Mouse (Mus musculus) gastrocnemius, postnatal 36 days (tissue): ENCODE data around the gene Negr1. TPM values are rescaled to one million over a fixed set of nuclear protein-coding genes. Genes with fewer than 3 reads are reported as not detected.

Experiments used
- DNase-seq, 2 experiments: peaks; one replicate each; pipeline ENCODE4 v3.0.0; 2022
- intact Hi-C: fragments of 180-260 bp; cut with DNase I; formaldehyde crosslinking; loops from one replicate; pipeline ENCODE4 v1.15.1; 2025
- total RNA-seq, 2 experiments: library from RNA; stranded (reverse); gene quantifications; 2 replicates each; pipeline ENCODE4 v1.2.3; 2021

Gene Negr1
- total RNA-seq, 2 experiments from 2014 or later = 0.42 to 0.54 TPM

- no peak for DNase-seq
- intact Hi-C loops = no loop called here
Measured at GRCm38 (mm10) chr3:156662553-156662952, 101.0 kb downstream of the Negr1 start.

- intact Hi-C loops = no loop called here
- DNase-seq = no peak
Measured at GRCm38 (mm10) chr3:156672560-156672959, 111.0 kb downstream of the Negr1 start.

GRCm38 (mm10) chr3:156690059-156690605, 128.5 kb downstream of the Negr1 start:
- no peak for DNase-seq
- intact Hi-C loops = no loop called here

- intact Hi-C loops = no loop called here
- DNase-seq = no peak
Measured at GRCm38 (mm10) chr3:156698687-156699086, 137.1 kb downstream of the Negr1 start.

GRCm38 (mm10) chr3:156703241-156703640, 141.6 kb downstream of the Negr1 start:
- intact Hi-C loops = no loop called here
- no peak for DNase-seq

GRCm38 (mm10) chr3:156710240-156710639, 148.6 kb downstream of the Negr1 start:
- intact Hi-C loops = no loop called here
- DNase-seq = no peak

- intact Hi-C loops = no loop called here
- no peak for DNase-seq
Measured at GRCm38 (mm10) chr3:156710693-156711092, 149.1 kb downstream of the Negr1 start.

GRCm38 (mm10) chr3:156736335-156736734, 174.7 kb downstream of the Negr1 start:
- intact Hi-C loops = no loop called here
- no peak for DNase-seq

GRCm38 (mm10) chr3:156739529-156739928, 177.9 kb downstream of the Negr1 start:
- intact Hi-C loops = no loop called here
- no peak for DNase-seq

- intact Hi-C loops = no loop called here
- no peak for DNase-seq
Measured at GRCm38 (mm10) chr3:156743266-156743665, 181.7 kb downstream of the Negr1 start.

GRCm38 (mm10) chr3:156745218-156745770, 183.7 kb downstream of the Negr1 start:
- intact Hi-C loops = no loop called here
- DNase-seq = no peak

GRCm38 (mm10) chr3:156747456-156747855, 185.9 kb downstream of the Negr1 start:
- intact Hi-C loops = no loop called here
- no peak for DNase-seq

GRCm38 (mm10) chr3:156753780-156754373, 192.3 kb downstream of the Negr1 start:
- intact Hi-C loops = no loop called here
- no peak for DNase-seq

GRCm38 (mm10) chr3:156754790-156755530, 193.4 kb downstream of the Negr1 start:
- intact Hi-C loops = no loop called here

GRCm38 (mm10) chr3:156765015-156765414, 203.4 kb downstream of the Negr1 start:
- intact Hi-C loops = no loop called here

More at GRCm38 (mm10) chr3:156754790-156755530, 193.4 kb downstream of the Negr1 start:
- DNase-seq = no peak

GRCm38 (mm10) chr3:156766171-156766845, 204.7 kb downstream of the Negr1 start:
- intact Hi-C loops = no loop called here
- no peak for DNase-seq

More at GRCm38 (mm10) chr3:156765015-156765414, 203.4 kb downstream of the Negr1 start:
- no peak for DNase-seq

GRCm38 (mm10) chr3:156771626-156772025, 210.0 kb downstream of the Negr1 start:
- no peak for DNase-seq
- intact Hi-C loops = no loop called here

GRCm38 (mm10) chr3:156772057-156772456, 210.5 kb downstream of the Negr1 start:
- DNase-seq = no peak
- intact Hi-C loops = no loop called here

GRCm38 (mm10) chr3:156784309-156784852, 222.8 kb downstream of the Negr1 start:
- no peak for DNase-seq
- intact Hi-C loops = no loop called here

- no peak for DNase-seq
- intact Hi-C loops = no loop called here
Measured at GRCm38 (mm10) chr3:156786355-156786754, 224.8 kb downstream of the Negr1 start.

- intact Hi-C loops = no loop called here
- DNase-seq = no peak
Measured at GRCm38 (mm10) chr3:156791234-156791633, 229.6 kb downstream of the Negr1 start.
